Mouse (Mus musculus) heart, postnatal 10 days (tissue): Measurements from ENCODE around the gene Slfn2. TPM values are rescaled to one million over a fixed set of nuclear protein-coding genes. Genes with fewer than 3 reads are reported as not detected.

Experiments used
- DNase-seq, 2 experiments: peaks; one replicate each; pipeline ENCODE4 v3.0.0; 2021
- intact Hi-C: fragments of 180-260 bp; cut with DNase I; formaldehyde crosslinking; loops from one replicate; pipeline ENCODE4 v1.15.1; 2025
- microRNA-seq, 2 experiments: library from miRNA; unstranded; fragments of <30 nt; microRNA quantifications; one replicate each; pipeline ENCODE4 v1.2.0; 2022
- total RNA-seq, 2 experiments: library from RNA; stranded (reverse); gene quantifications; 2 replicates each; pipeline ENCODE4 v1.2.3; 2021

Slfn2 gene
- total RNA-seq, 2 experiments from 2014 or later: 2.5 to 3.0 TPM

DNA sequence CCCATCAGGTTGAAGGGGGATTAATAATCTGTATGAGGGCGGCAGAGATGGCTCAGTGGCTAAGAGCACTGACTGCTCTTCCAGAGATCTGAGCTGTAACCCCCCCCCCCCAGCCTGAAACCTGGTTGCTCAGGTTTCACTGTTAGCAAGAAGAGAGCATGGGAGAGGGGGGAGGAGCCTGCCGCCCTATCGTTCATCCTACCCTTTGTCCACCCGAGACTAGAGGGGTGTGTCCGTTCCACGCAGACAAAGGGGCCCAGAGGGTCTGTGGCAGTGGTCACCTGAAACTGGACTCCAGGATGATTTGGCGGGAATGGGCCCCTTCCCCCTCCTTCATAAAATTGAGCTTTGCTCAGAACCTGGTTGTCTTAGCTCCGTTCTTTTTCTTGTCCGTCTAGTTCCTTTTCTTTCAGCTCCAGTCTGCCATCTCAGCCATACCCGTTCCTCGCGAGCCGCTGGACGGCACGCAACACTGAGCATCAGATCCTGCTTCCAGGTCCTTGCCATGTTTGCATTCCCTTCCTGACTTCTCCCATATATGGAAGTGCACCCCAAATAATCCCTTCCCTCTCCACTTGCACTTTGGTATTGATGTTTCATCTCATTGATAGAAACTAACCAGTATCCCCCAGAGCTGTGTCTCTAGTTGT lies 5.5 kb downstream of the Slfn2 start:
- no peak for DNase-seq
- intact Hi-C loops: no loop called here

GRCm38 (mm10) chr11:83077714-83078422 lies 13.0 kb downstream of the Slfn2 start:
- intact Hi-C loops: no loop called here

DNA sequence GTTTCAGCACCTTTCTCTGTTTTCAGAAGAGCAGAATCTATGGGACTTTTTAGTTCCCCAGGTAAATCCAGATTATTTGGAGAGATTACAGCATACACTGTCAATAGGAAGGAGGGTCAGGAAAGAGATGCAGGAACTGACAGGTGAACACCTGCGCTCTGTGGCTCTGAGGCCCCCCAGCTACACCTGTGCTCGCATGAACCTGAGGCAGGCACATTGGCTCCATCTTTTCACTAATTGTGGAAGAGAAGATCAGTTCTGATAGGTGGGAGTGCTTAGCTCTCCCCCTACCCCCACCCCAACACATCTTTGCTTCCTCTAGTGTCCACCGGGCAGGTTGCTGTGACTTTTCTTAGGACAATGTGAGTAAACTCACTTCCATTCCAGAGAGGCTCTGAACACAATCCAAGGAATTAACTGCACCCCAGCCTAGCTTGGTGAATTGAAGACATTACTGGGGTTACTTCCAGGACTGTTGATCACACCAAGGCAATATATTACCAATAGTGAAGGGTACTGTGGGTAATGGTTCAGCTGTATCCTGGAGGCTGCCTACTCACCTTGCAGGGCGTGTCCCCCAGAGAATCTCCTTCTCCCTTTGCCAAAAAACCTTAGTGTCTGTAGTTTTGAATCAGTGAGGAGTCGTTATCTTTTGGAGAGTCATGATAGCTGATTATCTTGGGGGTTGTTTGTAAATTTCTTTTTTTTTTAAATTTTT lies 13.7 kb downstream of the Slfn2 start:
- intact Hi-C loops: no loop called here
- DNase-seq: no peak

More at GRCm38 (mm10) chr11:83077714-83078422, 13.0 kb downstream of the Slfn2 start:
- DNase-seq: peak; percentile 78 to 81

DNA sequence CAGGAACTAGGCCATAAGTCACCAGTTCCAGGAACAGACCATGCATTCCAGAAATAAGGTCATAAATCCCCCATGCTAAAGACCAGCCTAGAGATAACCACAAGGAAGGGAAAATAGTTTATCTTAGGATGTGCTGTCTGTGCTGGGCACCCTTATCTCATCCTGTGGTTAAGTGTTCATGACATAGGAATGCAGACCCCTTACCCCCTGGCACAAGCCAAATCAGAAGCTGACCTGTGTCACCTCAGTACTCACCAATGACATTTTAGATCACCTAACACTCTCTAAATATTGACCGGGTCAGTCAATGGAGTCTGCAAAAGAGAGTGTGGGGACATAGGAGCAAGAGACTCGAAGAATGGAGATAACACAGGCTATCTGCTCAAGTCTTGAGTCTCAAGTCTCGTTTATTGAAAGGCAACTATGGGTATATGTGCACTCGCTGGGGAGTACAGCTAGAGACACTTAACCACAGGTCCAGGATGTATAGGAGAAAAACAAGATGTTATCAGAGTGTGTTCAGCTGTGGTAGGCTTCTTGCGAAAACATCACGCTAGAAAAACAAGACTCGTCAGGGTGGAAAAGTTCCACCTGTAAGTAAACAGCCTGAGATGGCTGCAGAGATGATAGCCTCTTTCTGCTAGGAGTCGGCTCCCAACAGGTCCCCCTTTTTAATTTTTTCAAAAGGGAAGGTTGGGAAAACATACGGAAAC lies 14.7 kb downstream of the Slfn2 start:
- no peak for DNase-seq
- intact Hi-C loops: no loop called here

DNA sequence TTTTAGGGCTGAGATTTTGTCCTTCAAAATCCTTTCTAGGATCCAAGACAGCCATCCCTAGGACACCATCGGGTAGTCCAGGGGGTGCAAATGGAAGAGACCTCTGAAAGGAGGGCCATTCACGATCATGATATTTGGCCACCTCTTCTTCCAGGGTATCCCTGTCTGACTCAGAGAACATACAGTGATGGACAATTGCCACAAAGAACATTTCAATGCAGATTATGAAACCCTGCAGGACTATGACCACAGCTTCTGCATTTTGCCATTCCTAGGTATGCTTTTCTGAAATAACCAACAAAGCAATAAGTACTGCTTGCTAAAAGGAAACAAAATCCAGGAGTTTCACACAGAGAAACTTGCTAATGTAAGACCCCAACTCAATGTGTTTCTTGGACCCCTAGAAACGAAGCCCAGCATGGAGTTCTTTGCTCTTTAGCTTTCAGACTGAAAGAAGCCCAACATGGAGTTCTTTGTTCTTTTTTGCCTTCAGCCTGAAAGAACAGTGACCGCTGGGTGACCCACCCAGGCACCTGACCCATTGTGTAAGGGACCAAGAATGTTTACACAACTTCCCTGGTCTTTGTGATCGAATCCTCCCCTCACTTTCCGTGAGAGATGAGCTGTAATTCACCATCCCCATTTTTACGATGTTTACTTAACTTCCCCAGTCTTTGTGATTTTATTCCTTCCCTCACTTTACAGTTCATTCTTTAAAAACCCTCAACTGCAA lies 18.0 kb downstream of the Slfn2 start:
- intact Hi-C loops: no loop called here
- DNase-seq: no peak

DNA sequence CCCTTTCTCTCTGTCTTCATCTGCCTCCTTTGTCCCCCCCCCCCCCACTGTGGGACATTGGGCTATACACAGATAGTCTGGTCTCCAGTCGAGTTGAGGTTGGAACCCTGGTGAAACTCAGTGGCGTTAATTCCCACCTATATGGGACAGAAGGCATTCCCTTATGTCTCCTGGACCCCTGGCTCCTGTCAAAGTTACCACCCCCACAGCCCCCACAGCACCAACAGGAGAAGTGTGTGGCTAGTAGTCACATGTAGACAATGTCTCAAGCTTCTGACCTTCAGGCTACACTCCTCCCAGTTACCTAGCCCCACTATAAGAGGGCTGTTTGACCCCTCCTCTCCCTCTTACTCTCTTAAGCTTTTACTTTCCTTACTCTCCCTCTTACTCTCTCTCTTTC lies 19.2 kb downstream of the Slfn2 start:
- no peak for DNase-seq
- intact Hi-C loops: no loop called here

DNA sequence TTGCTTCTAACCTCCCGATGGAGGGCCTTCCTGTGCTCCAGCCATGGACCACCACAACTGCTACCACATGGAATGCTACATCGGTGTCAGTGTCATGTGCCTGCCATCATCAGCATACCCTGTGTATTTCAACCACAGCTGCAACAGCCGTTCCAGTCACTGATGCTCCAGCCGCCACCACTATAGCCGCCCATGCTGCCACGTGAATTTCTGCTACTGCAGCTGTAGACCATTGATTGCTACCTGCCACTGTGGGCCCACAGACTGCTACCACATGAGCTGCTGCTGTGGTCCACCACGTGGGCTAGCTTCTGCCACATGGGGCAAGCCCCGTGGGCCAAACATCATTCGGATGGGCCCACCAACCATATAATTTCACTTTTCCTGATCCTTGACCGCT lies 19.8 kb downstream of the Slfn2 start:
- intact Hi-C loops: no loop called here

DNA sequence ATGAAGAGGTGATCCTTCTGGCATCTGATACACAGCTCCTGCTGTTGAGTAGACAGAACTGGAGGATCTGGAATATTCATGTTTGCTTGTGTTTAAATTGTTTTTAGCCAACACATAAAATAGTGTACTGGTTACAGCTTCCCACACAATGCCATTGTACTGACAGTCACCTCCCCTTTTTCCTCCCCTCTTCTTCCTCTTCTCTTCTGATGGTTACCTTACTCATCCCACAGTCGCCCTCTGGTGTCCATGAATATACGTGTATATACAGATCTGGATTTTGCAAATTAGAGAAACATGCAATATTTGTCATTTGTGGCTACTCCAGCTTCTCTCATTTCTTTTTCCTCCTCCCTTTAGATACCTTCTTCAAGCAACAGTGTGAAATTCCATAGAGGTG lies 50.2 kb downstream of the Slfn2 start:
- DNase-seq: peak; percentile 32 to 44

More for the DNA sequence above, 19.8 kb downstream of the Slfn2 start:
- no peak for DNase-seq

DNA sequence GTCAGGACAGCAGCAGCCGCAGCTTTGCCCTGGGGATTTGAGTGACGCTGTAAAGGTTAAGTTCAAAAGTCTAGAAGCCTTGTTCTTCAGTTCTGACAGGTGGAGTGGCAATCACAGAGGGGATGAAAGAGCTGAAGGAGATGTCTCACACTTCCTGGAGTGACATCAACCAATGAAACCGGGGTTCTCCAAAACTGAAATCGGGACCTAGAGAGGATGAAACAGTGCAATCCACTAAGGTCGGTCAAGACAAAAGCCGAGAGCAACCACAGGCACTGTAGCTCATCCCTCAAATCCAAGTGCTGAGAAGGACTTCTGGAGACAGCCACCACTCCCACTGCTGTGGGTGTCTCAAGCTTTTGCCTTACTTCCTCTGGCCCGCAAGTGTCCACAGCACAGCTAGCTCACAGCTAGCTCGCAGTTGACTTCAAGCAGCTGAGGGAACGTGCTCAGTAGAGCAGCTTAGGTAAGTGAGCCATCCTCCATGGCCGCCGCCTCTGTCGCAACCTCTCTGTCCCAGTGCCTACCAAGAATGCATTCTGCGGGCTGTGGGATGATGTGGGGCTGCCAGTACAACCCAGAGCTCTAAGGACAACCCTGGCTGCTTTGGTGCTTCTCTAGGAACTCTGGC lies 51.8 kb downstream of the Slfn2 start, which contains the start of gene Slfn1:
Gene Slfn1, plus strand, starts transcription at position 253 of the 631 bp plus-strand sequence.
- intact Hi-C loops: no loop called here
- DNase-seq: no peak

More for the DNA sequence above, 50.2 kb downstream of the Slfn2 start:
- intact Hi-C loops: no loop called here

- intact Hi-C loops: no loop called here
- no peak for DNase-seq
Observed at GRCm38 (mm10) chr11:83118056-83118455, 53.1 kb downstream of the Slfn2 start.

Small RNA genes lying within 50 kb of the gene (microRNA-seq; reads per million reads assigned to microRNA genes)
- 0 reads per million in 2 experiments for gene Gm27598

Other genes with a start within 250 kb of the Slfn2 start
- 1 to 10 TPM; 4.5 to 5.7 TPM for gene Rffl, start 193.9 kb upstream of the Slfn2 start, total RNA-seq
- gene Rad51d, start 174.5 kb upstream of the Slfn2 start, total RNA-seq: 10 to 100 TPM; 10.9 to 11.0 TPM
- gene Fndc8, start 173.0 kb upstream of the Slfn2 start, total RNA-seq: under 1 TPM in 1 of 2 experiments, not detected in 1; 0.12 TPM
- gene Nle1, start 156.7 kb upstream of the Slfn2 start, total RNA-seq: 10 to 100 TPM; 11.2 to 13.8 TPM
- gene Unc45b, start 154.6 kb upstream of the Slfn2 start, total RNA-seq: 100 to 1,000 TPM; 161 to 177 TPM
- gene Slfn5, start 113.8 kb upstream of the Slfn2 start, total RNA-seq: 10 to 100 TPM; 70.4 to 70.6 TPM
- gene Slfn9, start 73.3 kb upstream of the Slfn2 start, total RNA-seq: 1 to 10 TPM; 5.6 to 6.9 TPM
- gene Slfn8, start 44.3 kb upstream of the Slfn2 start, total RNA-seq: under 1 TPM; 0.35 to 0.45 TPM
- gene Slfn1, start 51.7 kb downstream of the Slfn2 start, total RNA-seq: under 1 TPM; 0.22 to 0.31 TPM
- under 1 TPM; 0.12 to 0.14 TPM for gene Slfn4, start 110.1 kb downstream of the Slfn2 start, total RNA-seq
- 1 to 10 TPM; 3.3 to 3.7 TPM for gene Slfn3, start 126.2 kb downstream of the Slfn2 start, total RNA-seq
- under 1 TPM; 0.10 to 0.15 TPM for gene Slfn14, start 221.6 kb downstream of the Slfn2 start, total RNA-seq
- gene Ap2b1, start 233.9 kb downstream of the Slfn2 start, total RNA-seq: 10 to 100 TPM; 73.2 to 81.4 TPM
- gene Pex12, start 237.5 kb downstream of the Slfn2 start, total RNA-seq: 10 to 100 TPM; 12.8 to 12.9 TPM